In genomic region chr8:127064361-127065112, GRCm38 (mm10) we compare ENCODE assay signal across 8 mouse cellular contexts. TPM values are rescaled to one million over a fixed set of nuclear protein-coding genes. Genes with fewer than 3 reads are reported as not detected.
DNase-seq lines count a peak whose midpoint lies in the region; ATAC-seq and TF ChIP-seq lines count a peak whose summit lies in the region.

No protein-coding gene starts in this region.

- no peaks in the 10 kb centered on the region for H3K36me3 ChIP-seq in hindbrain, embryonic 14.5 days (replicated peaks; ENCODE audit: control insufficient read depth, insufficient read depth)
- no peaks in the 10 kb centered on the region for H3K36me3 ChIP-seq in midbrain, embryonic 11.5 days (ENCODE audit: control insufficient read depth, insufficient read depth, low read length)
- no peaks in the 10 kb centered on the region for H3K36me3 ChIP-seq in small intestine, adult 2 months (ENCODE audit: control insufficient read depth, insufficient read depth, low read length)

- intact Hi-C loops in left cerebral cortex, postnatal 4 days (cut with DNase I): loop anchor here (10.0 kb wide), 1 partner anchor 70 kb away; no protein-coding TSS in a partner anchor

- no peak for TF ChIP-seq CTCF in small intestine, adult 2 months (IDR thresholded peaks at IDR 0.05; ENCODE audit: extremely low read depth, insufficient read length, insufficient replicate concordance, low read depth, low read length)

- no peaks in the 10 kb centered on the region for H3K27me3 ChIP-seq in hindbrain, embryonic 14.5 days (ENCODE audit: control insufficient read depth, insufficient read depth, low read length)
- H3K27me3 ChIP-seq in midbrain, embryonic 11.5 days (ENCODE audit: control insufficient read depth, insufficient read depth, low read length): no peaks in the 10 kb centered on the region
- no peaks in the 10 kb centered on the region for H3K27me3 ChIP-seq in small intestine, adult 2 months (ENCODE audit: control insufficient read depth, insufficient read depth, low read length)

- H3K9me3 ChIP-seq in hindbrain, embryonic 14.5 days (ENCODE audit: control insufficient read depth, low read length): no peaks in the 10 kb centered on the region
- no peaks in the 10 kb centered on the region for H3K9me3 ChIP-seq in midbrain, embryonic 11.5 days (ENCODE audit: control insufficient read depth, low read length)

- peak overlapping the region; percentile 72 for H3K9ac ChIP-seq in hindbrain, embryonic 14.5 days
- H3K9ac ChIP-seq in midbrain, embryonic 11.5 days (ENCODE audit: low read length): peak overlapping the region; percentile 96

- H3K4me1 ChIP-seq in hindbrain, embryonic 14.5 days (replicated peaks; ENCODE audit: control insufficient read depth, insufficient read depth, low read length): peaks cover 22% of the 10 kb centered on the region
- peaks cover 13% of the 10 kb centered on the region for H3K4me1 ChIP-seq in midbrain, embryonic 11.5 days (ENCODE audit: control insufficient read depth, insufficient read depth, low read length)
- no peaks in the 10 kb centered on the region for H3K4me1 ChIP-seq in small intestine, adult 2 months (ENCODE audit: control insufficient read depth, insufficient read depth, insufficient read length, low read length)

- under 1% methylated on average over 64 of the region's 80 CpGs for WGBS in hindbrain, embryonic 14.5 days
- under 1% methylated on average over 63 of the region's 80 CpGs for WGBS in midbrain, embryonic 11.5 days
- WGBS in small intestine, adult 2 months: under 1% methylated on average over 80 of the region's 80 CpGs

- H3K4me2 ChIP-seq in hindbrain, embryonic 14.5 days (replicated peaks): peak overlapping the region; percentile 68
- H3K4me2 ChIP-seq in midbrain, embryonic 11.5 days: peak overlapping the region; percentile 72

- peak; percentile 42 for DNase-seq in adrenal gland, adult 8-10 months
- peak; percentile 55 to 59 for DNase-seq in cerebellum, postnatal 25 days
- DNase-seq in gastrocnemius, adult 8-10 months (ENCODE audit: low spot score in 2 of 2): peak; percentile 4 to 25
- no peak for DNase-seq in hindbrain, embryonic 14.5 days (ENCODE audit: low spot score)
- DNase-seq in left cerebral cortex, postnatal 4 days: peak; percentile 48
- DNase-seq in midbrain, embryonic 11.5 days (ENCODE audit: low spot score, missing footprints): peak; percentile 98
- no peak for DNase-seq in spleen, adult 12 weeks (ENCODE audit: low spot score)

- H3K27ac ChIP-seq in hindbrain, embryonic 14.5 days: peak overlapping the region; percentile 85
- peak overlapping the region; percentile 93 for H3K27ac ChIP-seq in midbrain, embryonic 11.5 days (ENCODE audit: low read depth, low read length)
- peak overlapping the region; percentile 89 for H3K27ac ChIP-seq in small intestine, adult 2 months (ENCODE audit: insufficient read depth, low read depth, low read length)

- peak overlapping the region; percentile 88 for H3K4me3 ChIP-seq in hindbrain, embryonic 14.5 days (replicated peaks; ENCODE audit: low read length)
- H3K4me3 ChIP-seq in midbrain, embryonic 11.5 days (ENCODE audit: low read depth, low read length): peak overlapping the region; percentile 93
- H3K4me3 ChIP-seq in small intestine, adult 2 months (ENCODE audit: low read depth, low read length): peak overlapping the region; percentile 92

- ATAC-seq in hindbrain, embryonic 14.5 days (ENCODE audit: low FRiP score): peak; percentile 55
- peak; percentile 70 for ATAC-seq in midbrain, embryonic 11.5 days (ENCODE audit: low FRiP score)

- no peak; the same call in 1 of the 2 replicates for TF ChIP-seq POLR2A in small intestine, adult 2 months (IDR thresholded peaks at IDR 0.05; ENCODE audit: low read depth, low read length)

RNA-seq across cellular contexts. Expression of gene Pard3, which starts 0.8 kb away (rescaled TPM):
- total RNA-seq in adrenal gland, adult 8-10 months (2022): 10 to 100 TPM; 43.6 to 52.4 (median 45.8) TPM
- 10 to 100 TPM; 27.5 to 30.3 (median 30.2) TPM for total RNA-seq in gastrocnemius, adult 8-10 months (2022)
- polyA plus RNA-seq in hindbrain, embryonic 14.5 days (2014; fragmentation: Nextera tagmentation; extraction: Ambion mirVana): 23.5 and 25.5 TPM in 2 replicates
- total RNA-seq in left cerebral cortex, postnatal 4 days (2021): 10 to 100 TPM; 25.5 to 27.0 TPM
- polyA plus RNA-seq in midbrain, embryonic 11.5 days (2014; fragmentation: Nextera tagmentation; extraction: Ambion mirVana): 28.3 and 30.4 TPM in 2 replicates
- polyA plus RNA-seq in small intestine, adult 2 months (2012; rRNA removed): 27.2 and 52.9 TPM in 2 replicates

Comparison
In these comparisons a context has a peak if more than half of its experiments do, and no peak if none do; other contexts are left out.
1. DNase-seq: peak in adrenal gland, adult 8-10 months (single experiment), cerebellum, postnatal 25 days (2 of 2), gastrocnemius, adult 8-10 months (2 of 2), left cerebral cortex, postnatal 4 days (single experiment) and midbrain, embryonic 11.5 days (single experiment); none in hindbrain, embryonic 14.5 days (single experiment) and spleen, adult 12 weeks (single experiment).
2. Peak in every context shown above with its lines, with median percentiles within 50 percentile points of each other: H3K27ac ChIP-seq and H3K4me3 ChIP-seq.